Mouse (Mus musculus) v-Abl transformed pro-B cells (cell line): ENCODE measurements at regions not wholly inside any gene's neighbourhood (a gene's known extent, or its start where the extent isn't known, plus 50 kb on each side); places are given as distances from the start of the nearest gene placed in this dataset.
"Not testable (repeated sequence)": the region's sequence is repeated elsewhere in the genome, so short reads cannot be mapped to it uniquely, and the experiment has no call there.

Source experiments
- in situ Hi-C, 2 experiments: fragments of 400-800 bp; cut with MboI; formaldehyde crosslinking; loops; one replicate each; pipeline ENCODE4 v1.15.1; 2025; ENCODE audit not compliant: unreplicated experiment in 2 of 2

- in situ Hi-C loops: not testable (repeated sequence)
These were observed 176.7 kb upstream of the Olfr1324 start for GRCm38 (mm10) chrX:50604995-50605394.

DNA sequence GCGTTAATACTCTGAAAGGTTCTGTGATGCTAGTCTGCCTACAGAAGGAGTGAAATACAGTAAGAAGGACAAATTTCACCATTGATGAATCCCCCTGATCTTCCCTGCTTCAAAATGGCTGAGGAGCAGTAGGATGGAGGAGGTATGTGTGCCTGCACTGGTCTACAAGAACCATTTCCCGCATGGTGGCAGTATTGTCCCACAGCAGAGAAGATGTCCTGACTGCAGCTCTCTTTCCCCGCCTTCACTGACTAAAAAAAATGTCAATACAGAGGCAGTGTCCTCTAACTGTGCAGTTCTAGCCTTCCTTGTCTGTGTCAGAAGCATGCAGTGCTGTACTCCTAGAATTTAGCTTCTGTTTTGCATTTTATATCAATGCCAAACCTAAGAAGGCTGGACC is 174.6 kb upstream of the Olfr1324 start:
- in situ Hi-C loops: not testable (repeated sequence)

GRCm38 (mm10) chrX:50602461-50602875 is 174.2 kb upstream of the Olfr1324 start:
- in situ Hi-C loops: not testable (repeated sequence)

- in situ Hi-C loops: not testable (repeated sequence)
These were observed 172.0 kb upstream of the Olfr1324 start for GRCm38 (mm10) chrX:50600262-50600661.

GRCm38 (mm10) chrX:50599780-50600179 is 171.5 kb upstream of the Olfr1324 start:
- in situ Hi-C loops: no loop called here

DNA sequence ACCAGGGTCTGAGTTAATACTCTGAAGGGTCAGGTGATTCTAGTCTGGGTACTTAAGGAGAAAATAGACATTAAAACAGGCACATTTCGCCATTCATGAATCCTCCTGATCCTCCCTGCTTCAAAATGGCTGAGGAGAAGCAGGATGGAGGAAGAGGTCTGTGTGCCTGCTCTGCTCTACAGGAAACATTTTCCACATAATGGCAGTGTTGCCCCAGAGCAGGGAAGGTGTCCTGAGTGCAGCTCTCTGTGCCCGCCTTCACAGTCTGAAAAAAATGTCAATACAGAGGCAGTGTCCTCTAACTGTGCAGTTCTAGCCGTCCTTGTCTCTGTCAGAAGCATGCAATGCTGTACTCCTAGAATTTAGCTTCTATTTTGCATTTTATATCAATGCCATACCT is 169.3 kb upstream of the Olfr1324 start:
- in situ Hi-C loops: not testable (repeated sequence)

GRCm38 (mm10) chrX:50597105-50597504 is 168.8 kb upstream of the Olfr1324 start:
- in situ Hi-C loops: no loop called here

DNA sequence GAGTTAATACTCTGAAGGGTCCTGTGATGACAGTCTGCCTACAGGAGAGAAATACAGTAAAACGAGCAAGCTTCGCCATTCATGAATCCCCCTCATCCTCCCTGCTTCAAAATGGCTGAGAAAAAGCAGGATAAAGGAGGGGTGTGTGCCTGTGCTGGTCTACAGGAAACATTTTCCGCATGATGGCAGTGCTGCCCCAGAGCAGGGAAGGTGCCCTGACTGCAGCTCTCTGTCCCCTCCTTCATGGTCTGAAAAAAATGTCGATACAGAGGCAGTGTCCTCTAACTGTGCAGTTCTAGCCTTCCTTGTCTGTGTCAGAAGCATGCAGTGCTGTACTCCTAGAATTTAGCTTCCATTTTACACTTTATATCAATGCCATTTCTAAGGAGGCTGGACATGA is 166.7 kb upstream of the Olfr1324 start:
- in situ Hi-C loops: not testable (repeated sequence)

DNA sequence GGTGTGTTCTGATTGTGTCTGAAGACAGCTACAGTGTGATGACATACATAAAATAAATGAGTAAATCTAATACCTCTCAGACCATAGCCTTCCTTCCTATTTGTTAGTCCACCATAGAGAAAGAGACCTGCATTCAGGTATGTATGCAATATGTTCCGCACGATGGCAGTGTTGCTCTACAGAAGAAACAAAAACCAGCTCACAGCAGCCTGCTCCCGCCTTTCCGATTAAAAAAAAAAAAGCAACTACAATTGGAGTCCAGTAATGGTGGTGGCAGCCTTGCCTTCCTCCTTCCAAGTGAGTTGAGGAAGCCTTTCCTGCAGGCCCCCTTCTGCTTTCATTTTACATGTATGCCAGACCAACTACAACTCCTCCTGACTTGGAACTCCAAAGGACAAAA is 163.2 kb upstream of the Olfr1324 start:
- in situ Hi-C loops: no loop called here

DNA sequence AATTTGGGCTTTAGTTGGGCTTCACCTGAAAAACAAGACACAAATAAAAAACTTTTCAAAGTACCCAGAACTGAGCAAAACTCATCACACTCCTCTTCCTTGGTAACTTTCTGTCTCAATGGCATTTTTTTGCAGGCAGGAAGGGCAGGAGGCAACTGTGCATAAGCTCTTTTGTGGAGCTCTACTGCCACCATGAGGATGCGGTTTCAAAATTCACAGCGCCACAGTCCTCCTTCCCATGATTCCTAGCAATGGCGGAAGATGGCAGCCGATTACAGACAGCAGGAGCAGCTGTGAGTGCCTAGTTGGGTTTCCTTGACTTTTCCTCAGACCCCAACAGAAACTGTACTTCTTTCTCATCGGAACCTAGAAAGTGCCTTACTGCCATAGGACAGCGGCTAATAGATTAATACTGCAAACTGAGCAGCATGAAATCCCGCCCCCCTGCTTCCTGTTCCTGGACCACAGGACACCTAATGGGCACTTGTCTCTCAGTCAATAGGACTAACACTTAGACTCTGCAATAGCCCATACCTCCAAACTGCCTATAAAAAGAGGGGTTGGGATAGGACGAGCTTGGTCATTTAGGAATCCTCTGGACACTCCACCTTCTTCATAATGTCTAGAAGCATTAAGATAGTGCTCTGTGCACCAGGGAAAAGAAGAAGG is 162.5 kb upstream of the Olfr1324 start:
- in situ Hi-C loops: no loop called here

DNA sequence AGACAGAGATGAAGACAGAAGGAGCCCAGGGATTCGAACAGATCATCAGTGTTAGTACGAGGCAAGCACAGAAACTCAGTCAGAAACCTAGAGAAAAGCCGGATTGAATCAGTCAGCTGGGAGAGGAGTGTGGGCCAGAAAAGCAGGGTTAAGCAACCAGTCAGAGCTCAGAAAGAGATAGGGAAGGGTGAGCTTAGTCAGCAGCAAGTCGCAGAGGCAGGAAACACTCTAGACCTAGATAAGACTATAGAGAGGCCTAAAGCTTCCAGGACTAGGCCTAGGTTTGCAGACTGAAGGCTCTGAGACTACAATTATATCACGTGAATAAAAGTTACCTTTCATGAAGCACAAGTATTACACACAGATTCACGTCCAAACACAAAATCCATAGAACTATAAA is 160.6 kb upstream of the Olfr1324 start:
- in situ Hi-C loops: no loop called here

DNA sequence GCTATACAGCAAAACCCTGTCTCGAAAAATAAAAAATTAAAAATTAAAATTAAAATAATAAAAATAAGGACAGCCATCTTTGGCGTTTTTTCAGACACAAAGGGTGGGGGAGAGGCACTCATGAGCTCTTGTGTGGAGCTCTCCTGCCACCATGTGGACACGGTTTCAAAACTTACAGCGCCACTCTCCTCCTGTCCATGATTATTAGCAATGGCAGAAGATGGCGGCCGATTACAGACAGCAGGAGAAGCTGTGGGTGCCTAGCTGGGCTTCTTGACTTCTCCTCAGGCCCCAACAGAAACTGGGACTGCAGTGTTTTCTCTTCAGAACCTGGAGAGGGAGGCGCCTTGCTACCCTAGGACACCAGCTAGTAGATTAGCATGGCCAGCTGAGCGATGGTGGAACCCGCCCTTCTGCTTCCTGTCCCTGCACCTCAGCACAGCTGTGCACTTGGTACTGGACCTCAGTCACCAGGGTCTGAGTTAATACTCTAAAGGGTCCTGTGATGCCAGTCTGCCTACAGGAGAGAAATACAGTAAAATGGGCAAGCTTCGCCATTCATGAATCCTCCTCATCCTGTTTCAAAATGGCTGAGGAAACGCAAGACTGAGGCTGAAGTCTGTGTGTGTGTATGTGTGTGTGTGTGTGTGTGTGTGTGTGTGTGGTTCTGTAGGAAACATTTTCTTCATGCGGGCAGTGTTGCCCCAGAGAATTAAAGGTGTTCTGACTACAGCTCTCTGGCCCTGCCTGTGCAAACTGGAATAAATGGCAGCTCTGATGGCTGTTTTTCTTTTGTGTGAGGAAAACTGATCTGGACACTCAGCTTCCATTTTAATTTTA is 155.7 kb upstream of the Olfr1324 start:
- in situ Hi-C loops: no loop called here

DNA sequence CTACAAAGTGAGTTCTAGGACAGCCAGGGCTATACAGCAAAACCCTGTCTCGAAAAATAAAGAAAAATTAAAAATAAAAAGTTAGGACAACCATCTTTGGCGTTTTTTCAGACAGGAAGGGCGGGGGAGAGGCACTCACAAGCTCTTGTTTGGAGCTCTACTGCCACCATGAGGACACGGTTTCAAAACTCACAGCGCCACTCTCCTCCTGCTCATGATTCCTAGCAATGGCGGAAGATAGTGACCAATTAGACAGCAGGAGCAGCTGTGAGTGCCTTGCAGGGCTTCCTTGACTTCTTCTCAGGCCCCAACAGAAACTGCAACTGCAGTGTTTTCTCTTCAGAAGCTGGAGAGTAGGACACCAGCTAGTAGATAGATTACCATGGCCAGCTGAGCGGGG is 151.9 kb upstream of the Olfr1324 start:
- in situ Hi-C loops: no loop called here

DNA sequence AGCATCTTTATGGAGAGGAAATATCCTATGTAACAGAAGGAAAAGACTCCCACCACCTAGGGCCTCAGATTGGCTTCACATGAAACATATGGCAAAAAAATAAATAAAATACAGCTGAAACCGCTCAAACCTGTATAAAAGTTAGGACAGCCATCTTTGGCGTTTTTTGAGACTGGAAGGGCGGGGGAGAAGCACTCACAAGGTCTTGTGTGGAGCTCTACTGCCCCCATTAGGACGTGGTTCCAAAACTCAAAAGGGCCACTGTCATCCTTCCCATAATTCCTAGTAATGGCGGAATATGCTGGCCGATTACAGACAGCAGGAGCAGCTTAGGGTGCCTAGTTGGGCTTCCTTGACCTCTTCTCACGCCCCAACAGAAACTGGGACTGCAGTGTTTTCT is 148.5 kb upstream of the Olfr1324 start:
- in situ Hi-C loops: no loop called here

GRCm38 (mm10) chrX:50572191-50573095 is 144.1 kb upstream of the Olfr1324 start:
- in situ Hi-C loops: not testable (repeated sequence)

GRCm38 (mm10) chrX:50569087-50569486 is 140.8 kb upstream of the Olfr1324 start:
- in situ Hi-C loops: no loop called here

- in situ Hi-C loops: no loop called here
These were observed 138.0 kb upstream of the Olfr1324 start for GRCm38 (mm10) chrX:50566345-50566744.

DNA sequence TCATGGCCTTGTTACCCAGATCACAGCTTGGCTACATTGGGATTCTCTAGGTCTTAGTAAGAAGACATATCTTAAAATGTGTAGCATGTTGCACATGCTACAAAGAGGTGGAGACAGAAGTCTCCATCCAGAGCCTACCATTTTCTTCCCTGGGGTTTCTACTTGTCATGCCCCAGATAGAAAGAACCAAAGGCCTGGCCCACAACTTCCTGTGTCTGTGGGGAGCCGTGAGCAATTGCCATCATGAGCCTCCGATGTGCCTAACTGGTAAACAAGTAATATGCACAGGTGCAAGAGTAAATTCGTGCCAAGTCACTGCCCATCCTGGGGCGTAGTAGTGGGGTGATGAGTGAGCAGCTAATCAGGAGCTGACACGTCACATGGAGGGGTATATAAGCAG is 136.7 kb upstream of the Olfr1324 start:
- in situ Hi-C loops: not testable (repeated sequence)

GRCm38 (mm10) chrX:50560915-50561314 is 132.6 kb upstream of the Olfr1324 start:
- in situ Hi-C loops: no loop called here

DNA sequence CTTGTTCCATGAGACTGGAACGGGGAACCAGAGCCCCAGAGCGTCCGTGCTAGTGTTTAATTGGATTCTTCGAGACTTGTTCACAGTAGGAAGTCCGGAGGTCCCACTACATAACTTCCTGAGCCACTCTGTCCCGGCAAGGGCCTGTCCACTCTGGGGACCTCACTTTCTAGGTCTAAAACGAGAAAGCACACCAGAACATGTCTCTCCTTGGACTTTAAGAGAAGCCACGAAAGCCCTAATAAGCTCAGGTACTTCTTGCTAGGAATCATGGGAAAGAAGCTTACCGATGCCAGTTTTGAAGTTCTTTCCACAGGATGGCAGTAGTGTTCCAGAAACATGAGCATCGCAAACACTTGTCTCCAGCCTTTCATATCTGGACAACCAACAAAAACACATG is 122.0 kb upstream of the Olfr1324 start:
- in situ Hi-C loops: no loop called here

DNA sequence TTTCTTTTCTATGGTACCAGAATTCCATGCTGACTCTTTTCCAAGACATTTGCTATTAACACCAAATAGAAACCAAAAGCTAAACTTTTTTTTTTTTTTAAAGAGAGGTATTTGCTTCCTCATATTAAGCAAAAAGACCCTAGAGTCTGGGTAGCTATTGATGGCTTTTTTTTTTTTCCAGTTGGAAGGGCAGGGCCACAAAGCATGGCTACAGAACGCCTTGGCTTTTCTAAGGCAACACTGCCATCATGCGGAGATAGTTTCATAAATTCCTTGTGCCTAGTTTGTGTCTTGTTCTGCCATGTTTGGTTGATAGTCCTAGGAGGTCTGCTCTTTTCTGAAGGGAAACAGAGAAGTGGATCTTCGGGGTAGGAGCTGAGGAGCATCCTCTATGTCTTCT is 121.4 kb upstream of the Olfr1324 start:
- in situ Hi-C loops: no loop called here
